Mouse (Mus musculus) erythroid progenitor cell, adult 5-6 weeks (primary cell): ENCODE data around the gene Ntng1. TPM values are rescaled to one million over a fixed set of nuclear protein-coding genes. Genes with fewer than 3 reads are reported as not detected.
"Not testable (repeated sequence)": the region's sequence is repeated elsewhere in the genome, so short reads cannot be mapped to it uniquely, and the experiment has no call there.

Source experiments
- ATAC-seq: replicated peaks from 2 replicates; pipeline ENCODE4 v1.8.0; 2016; ENCODE audit warnings: moderate number of reproducible peaks, mild to moderate bottlenecking, moderate TSS enrichment, inconsistent platforms; ENCODE audit not compliant: poor library complexity, low FRiP score, severe bottlenecking
- total RNA-seq, 2 experiments: library from RNA; stranded (forward) in 1 of 2; stranded (reverse) in 1 of 2; fragments of 150-400 nt in 1 of 2; fragments of 186-747, 209-891 nt in 1 of 2; gene quantifications; 2 replicates each; pipeline versions ENCODE4 v1.2.3 to v1.2.4; 2015 to 2017; ENCODE audit warnings: low replicate concordance in 2 of 2

The Ntng1 gene
- total RNA-seq, 2 experiments from 2014 or later: not detected

DNA sequence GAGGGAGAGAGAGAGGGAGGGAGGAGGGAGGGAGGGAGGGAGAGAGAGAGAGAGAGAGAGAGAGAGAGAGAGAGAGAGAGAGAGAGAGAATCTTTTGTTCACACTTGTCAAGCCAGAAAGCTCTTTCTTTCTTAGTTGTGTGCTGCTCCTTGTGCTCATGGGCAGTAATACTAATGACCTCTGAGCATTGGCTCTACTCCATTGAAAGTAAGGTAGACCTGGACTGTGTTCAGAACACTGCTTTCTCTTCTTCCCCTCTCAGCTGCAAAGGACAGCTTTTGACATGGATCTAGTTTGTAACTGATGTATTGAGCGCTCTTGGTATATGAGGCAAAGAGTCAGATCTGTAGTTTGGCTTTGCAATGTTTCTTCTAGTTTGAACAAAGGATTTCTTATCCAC lies 334.7 kb downstream of the Ntng1 start:
- no peak for ATAC-seq

DNA sequence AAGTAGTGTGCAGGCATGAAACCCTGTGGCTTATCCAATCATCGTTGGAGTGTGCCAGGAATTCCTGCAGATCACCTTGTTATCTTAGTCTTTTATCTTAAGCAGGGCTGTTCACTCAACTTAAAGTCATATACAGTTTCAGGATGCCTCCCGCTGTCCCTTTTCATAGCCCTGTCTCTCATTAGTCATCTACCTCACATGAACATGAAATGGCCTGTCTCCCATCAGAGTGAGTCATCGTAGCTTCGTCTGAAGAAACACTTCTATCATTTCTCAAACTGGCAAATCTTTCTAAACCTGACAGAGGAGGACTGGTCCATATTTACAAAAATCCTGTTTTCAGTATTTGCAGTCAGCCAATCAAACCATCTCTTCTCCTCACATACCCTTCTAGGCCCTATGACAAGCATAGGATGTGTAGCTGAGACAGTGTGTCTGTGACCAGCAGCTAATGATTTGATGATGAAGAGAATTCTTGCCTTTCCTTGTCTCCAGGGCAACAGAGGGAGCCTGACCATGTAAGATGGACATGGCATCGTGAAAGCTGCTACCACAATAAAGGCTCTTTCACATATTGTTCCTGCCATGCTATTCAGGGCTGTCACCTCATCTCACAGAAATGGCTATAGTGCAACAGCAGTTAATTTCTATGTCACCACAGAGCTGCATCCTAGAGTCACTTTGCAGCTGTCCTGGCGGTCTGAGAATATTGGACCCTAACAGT lies 336.4 kb downstream of the Ntng1 start:
- no peak for ATAC-seq

DNA sequence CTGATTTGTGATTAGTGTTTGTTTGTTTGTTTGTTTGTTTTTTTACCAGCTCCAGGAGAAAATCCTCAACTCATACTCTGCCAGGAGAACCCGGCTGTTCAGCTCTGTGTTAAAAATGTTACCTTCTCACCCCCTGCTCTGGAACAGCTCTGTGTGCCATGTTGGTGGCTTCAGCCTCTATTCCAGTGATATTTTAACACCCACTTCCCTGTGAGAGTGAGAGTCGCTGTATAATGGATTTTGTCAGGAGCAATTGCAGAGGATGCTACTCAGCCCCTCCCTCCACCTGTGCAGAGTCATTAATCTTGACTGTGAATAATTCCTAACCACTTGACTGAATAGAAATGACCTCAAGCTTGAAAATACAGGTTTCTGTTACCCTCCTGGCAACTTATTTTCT lies 339.7 kb downstream of the Ntng1 start:
- ATAC-seq: no peak

- no peak for ATAC-seq
Measured at GRCm38 (mm10) chr3:109803616-109804015, 340.2 kb downstream of the Ntng1 start.

GRCm38 (mm10) chr3:109797354-109797753 lies 346.5 kb downstream of the Ntng1 start:
- ATAC-seq: no peak

GRCm38 (mm10) chr3:109783231-109783630 lies 360.6 kb downstream of the Ntng1 start:
- no peak for ATAC-seq

GRCm38 (mm10) chr3:109782289-109782951 lies 361.4 kb downstream of the Ntng1 start:
- ATAC-seq: no peak

DNA sequence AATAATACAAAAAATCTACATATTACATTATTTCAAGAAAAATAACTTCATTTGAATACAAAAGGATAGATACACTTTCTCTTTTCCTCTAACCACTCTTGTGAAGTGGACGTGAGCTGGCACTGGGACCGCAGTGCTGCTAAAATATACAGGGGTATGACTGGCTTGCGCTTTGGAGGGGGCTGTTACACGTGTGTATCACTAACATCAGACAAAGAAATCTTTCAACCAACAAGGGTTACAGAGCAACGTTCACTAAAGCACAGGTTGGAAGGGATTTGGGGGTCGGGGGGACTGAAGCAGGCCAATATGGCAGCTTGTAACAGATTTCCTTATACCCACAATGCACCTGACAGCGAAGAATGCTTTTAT lies 361.9 kb downstream of the Ntng1 start:
- no peak for ATAC-seq

GRCm38 (mm10) chr3:109775200-109775599 lies 368.6 kb downstream of the Ntng1 start:
- ATAC-seq: no peak

DNA sequence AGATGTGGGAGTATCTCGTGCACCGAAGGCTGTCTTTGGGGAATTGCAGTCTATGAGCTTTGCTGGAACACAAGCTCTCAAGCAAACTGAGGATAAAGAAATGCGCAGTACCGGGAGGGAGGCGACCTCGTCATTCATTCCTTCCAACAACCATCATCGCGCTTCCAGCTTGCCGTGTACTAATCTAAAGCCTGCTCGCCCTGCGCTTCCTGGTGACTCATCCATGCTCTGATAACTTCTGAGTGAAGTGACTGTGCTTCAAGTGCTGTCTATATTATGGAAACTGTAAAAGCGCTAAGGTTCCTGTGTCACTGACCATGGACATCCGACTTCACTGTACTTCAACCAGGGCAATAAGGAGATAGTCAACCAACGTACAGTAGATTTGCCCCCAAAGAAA lies 371.7 kb downstream of the Ntng1 start:
- ATAC-seq: no peak

- ATAC-seq: no peak
Measured at GRCm38 (mm10) chr3:109766939-109767338, 376.9 kb downstream of the Ntng1 start.

DNA sequence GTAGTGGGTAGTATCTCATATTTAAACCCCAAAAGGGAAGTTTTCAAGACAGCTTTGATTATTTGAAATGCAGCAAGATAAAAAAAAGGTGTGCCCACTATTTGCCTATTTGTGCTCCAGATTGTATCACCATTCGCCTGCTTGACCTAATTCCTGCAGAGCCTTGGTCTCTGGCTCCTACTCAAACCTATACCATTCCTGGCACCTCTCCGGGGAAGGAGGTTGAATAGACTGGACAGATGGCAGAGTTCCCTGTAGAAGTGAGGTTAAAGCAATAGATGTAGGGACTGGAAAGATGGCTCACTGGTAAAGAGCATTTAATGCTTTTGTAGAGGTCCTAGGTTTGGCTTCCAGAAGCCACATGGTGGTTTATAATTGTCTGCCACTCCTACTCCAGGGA lies 378.2 kb downstream of the Ntng1 start:
- ATAC-seq: no peak

DNA sequence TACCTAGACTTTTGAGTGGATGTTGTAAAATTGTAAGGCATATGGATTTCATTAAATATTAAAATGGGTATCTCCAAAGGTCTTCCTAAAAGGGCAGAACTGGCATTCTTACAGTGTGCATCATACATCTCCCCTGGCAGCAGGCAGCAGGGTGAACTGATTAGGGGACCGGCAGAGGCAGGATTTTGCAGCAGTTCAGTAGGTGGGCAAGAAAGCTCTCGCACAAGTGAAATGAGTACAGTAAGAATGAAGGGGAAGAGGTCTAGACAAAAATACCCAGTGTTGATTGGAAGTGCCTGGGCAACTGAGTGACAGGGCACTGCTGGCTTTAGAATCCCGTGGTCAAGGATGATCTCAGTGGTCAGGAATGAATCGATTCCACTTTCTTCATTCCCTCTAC lies 378.7 kb downstream of the Ntng1 start:
- no peak for ATAC-seq

DNA sequence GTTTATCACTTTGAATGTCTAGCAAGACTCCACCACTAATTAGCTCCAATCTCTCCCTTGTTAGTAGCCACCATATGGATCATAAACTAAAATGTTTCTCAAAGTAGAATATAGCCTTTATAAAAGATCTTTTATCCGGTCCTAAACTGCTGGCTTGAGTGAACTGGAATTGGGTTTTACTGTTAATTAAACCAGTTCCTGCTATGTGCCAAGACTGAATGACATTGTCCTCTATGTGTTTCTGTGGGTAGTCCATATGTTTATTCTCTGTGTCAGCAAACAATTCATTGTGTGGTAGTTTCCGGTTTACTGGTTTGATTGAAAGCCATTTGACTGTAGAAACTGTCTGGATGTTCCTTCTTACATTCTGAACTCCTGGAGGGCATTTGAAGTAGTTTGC lies 387.4 kb downstream of the Ntng1 start:
- no peak for ATAC-seq

GRCm38 (mm10) chr3:109747593-109747992 lies 396.2 kb downstream of the Ntng1 start:
- not testable (repeated sequence) for ATAC-seq

GRCm38 (mm10) chr3:109740466-109741102 lies 403.2 kb downstream of the Ntng1 start:
- no peak for ATAC-seq

GRCm38 (mm10) chr3:109732327-109733182 lies 411.3 kb downstream of the Ntng1 start:
- ATAC-seq: no peak

DNA sequence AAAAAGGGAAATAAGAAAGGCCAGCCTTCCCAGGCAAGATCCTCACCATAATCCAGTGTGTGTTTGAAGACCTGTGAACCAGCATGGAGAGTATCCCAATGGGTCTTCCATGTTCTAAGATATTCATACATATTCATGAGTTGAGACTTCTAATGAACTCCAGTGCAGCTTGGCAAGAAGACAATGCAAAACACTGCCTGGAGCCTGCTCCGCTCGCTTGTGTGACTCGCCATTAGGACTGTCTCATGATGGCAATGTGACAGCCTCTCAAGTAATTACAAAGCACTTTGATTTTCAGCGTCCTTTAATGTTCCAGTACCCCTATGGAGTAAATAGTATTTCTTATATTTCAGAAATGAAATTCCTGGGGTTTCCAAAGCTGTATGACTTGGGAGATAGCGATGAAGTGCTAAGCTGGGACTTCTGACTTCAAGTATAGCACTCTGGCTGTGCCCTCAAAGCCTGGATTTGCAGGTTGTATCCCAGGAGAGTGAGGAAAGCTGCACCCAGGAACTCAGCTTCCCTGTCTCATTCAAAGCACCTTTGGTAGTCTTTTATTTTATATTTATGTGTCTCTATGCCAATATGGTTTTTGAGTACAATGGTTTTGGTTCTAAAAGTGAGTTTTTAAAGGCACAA lies 412.1 kb downstream of the Ntng1 start:
- ATAC-seq: no peak
